Mouse (Mus musculus): Measurements from ENCODE around the gene Sulf2. TPM values are rescaled to one million over a fixed set of nuclear protein-coding genes. Genes with fewer than 3 reads are reported as not detected.
"Not testable (repeated sequence)": the region's sequence is repeated elsewhere in the genome, so short reads cannot be mapped to it uniquely, and the experiment has no call there.

Gene Sulf2
- polyA plus RNA-seq, 1 experiment = 25.8 TPM

DNA sequence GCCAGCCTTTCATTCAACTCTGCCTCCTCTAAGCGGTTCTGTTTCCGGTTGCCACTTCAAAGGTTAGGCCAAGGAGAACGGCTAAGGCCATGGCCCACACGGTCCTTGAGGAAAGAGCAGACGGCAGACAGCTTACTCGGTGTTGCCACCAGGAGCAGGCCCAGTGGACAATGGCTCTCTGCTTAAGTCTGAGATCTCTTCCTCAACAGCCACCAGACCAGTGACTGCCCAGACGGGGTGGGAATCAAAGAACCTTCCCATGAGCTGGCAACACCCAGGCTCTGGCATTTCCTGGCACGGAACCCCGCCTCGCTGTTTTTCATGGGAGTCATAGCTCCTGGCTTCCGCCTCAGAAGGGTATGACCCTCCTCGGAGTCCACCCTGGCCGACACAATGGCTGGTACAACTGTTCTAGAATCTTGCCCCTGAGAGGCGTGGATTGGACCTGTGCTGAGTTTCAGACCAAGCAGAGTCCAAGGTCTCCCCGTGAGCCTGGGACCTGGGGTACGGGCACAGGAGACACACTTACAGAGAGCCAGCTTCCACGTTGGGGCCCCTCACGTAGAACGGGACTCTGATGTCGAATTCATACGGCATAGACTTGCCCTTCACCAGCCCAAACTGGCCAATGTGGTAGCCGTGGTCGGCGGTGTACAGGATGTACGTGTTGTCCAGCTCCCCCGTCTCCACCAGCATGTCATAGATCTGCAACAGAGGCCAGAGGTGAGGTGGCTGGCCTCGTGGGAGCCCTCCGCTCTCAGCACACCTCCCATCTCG is 68.8 kb downstream of the Sulf2 start:
- Histone ChIP-seq H3K36me3 (ENCODE audit: control insufficient read depth, insufficient read depth) (no peaks in the 10 kb centered on the region), H3ac (ENCODE audit: control insufficient read depth, insufficient read length, low read depth) (no peak overlapping the region), H3K79me3 (ENCODE audit: low read depth) (no peaks in the 10 kb centered on the region), H3K4me3 (ENCODE audit: insufficient read depth, poor library complexity, severe bottlenecking) (no peak overlapping the region), H3K27me3 (ENCODE audit: control insufficient read depth, insufficient read depth, insufficient read length) (no peaks in the 10 kb centered on the region), H3K79me2 (ENCODE audit: control insufficient read depth, insufficient read depth) (no peaks in the 10 kb centered on the region)
- TF ChIP-seq USF1 (IDR thresholded peaks at IDR 0.05; ENCODE audit: low read depth) (no peak), CEBPB (IDR thresholded peaks at IDR 0.05; ENCODE audit: low read depth) (no peak), FOSL1 (IDR thresholded peaks at IDR 0.05; ENCODE audit: insufficient read depth, low read length, poor library complexity, severe bottlenecking) (no peak)

DNA sequence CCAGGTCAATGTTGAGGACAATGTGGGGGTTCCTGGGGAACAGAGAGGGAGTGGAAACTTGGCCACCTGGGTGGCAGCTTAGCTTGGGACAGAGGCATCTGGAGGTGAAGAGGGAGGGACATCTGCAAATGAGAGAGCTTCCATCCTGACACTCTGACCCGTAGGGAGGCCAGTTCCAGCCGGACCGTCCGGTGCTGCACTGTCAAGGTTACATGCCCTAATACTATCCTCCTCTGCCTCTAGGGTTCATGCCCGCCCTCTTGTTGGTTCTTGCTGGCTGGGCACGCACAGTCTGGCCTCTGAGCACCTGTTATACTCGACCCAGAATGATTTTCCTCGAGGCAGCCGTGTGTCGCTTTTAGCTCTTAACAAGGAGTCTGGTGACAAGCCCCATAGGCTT is 69.7 kb downstream of the Sulf2 start:
- no peak overlapping the region for H3ac ChIP-seq (ENCODE audit: control insufficient read depth, insufficient read length, low read depth)
- TF ChIP-seq USF1 (IDR thresholded peaks at IDR 0.05; ENCODE audit: low read depth) (no peak), FOSL1 (IDR thresholded peaks at IDR 0.05; ENCODE audit: insufficient read depth, low read length, poor library complexity, severe bottlenecking) (no peak), MYOG (IDR thresholded peaks at IDR 0.05; ENCODE audit: control insufficient read depth, extremely low read depth, insufficient read length) (no peak), CTCF (IDR thresholded peaks at IDR 0.05; ENCODE audit: control insufficient read depth, insufficient read depth, insufficient read length) (no peak), MYOD1 (IDR thresholded peaks at IDR 0.05; ENCODE audit: control insufficient read depth, insufficient read length, low read depth) (no peak), MAX (IDR thresholded peaks at IDR 0.05) (no peak), CEBPB (IDR thresholded peaks at IDR 0.05; ENCODE audit: low read depth) (no peak)
- H3K79me2 ChIP-seq (ENCODE audit: control insufficient read depth, insufficient read depth) = no peaks in the 10 kb centered on the region
- no peak overlapping the region for H3K4me3 ChIP-seq (ENCODE audit: insufficient read depth, poor library complexity, severe bottlenecking)
- H3K36me3 ChIP-seq (ENCODE audit: control insufficient read depth, insufficient read depth) = no peaks in the 10 kb centered on the region
- no peaks in the 10 kb centered on the region for H3K27me3 ChIP-seq (ENCODE audit: control insufficient read depth, insufficient read depth, insufficient read length)
- H3K79me3 ChIP-seq (ENCODE audit: low read depth) = no peaks in the 10 kb centered on the region

DNA sequence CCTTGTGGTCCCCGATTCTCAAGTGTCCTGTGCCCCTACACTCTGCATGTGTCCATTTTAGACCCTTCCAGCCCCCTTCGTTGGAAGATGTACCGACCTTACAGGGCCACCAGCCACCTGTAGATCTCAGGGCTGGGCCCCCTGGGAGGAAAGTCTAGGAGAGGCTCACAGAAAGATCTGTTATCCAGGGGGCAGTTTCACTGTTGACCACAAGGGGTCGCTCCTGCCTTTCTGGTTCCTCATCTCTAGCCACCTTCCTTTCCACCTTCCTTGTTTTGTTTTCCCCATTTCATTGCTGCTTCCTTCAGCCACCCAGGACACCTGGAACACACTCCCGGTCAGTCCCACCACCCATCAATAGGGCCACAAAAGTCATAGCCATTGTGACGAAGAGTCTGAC is 70.5 kb downstream of the Sulf2 start:
- not testable (repeated sequence) for H3K79me3 ChIP-seq (ENCODE audit: low read depth); H3ac ChIP-seq (ENCODE audit: control insufficient read depth, insufficient read length, low read depth); H3K4me3 ChIP-seq (ENCODE audit: insufficient read depth, poor library complexity, severe bottlenecking); H3K36me3 ChIP-seq (ENCODE audit: control insufficient read depth, insufficient read depth); H3K79me2 ChIP-seq (ENCODE audit: control insufficient read depth, insufficient read depth); H3K27me3 ChIP-seq (ENCODE audit: control insufficient read depth, insufficient read depth, insufficient read length)
- peak; percentile 55 for TF ChIP-seq CTCF (IDR thresholded peaks at IDR 0.05; ENCODE audit: control insufficient read depth, insufficient read depth, insufficient read length)

DNA sequence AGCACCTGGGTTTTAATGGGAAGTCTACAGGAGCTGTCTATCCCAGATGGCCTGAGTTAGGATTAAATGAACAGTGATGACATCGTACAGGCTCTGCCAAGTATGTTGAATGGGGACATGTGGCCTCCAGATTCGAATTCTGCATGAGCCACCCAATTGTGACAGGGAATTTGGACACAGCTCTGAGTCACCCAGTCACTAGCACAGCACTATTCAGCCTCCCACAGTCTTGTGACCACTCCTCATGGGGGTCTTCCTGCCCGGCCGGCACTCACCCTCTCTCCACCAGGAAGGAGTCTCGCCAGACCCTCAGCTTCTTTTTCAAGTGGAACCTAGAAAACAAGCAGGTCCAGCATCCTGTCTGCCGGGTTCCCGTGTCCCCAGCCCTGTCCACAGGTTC is 71.4 kb downstream of the Sulf2 start:
- Histone ChIP-seq H3K36me3 (ENCODE audit: control insufficient read depth, insufficient read depth) (no peaks in the 10 kb centered on the region), H3K79me3 (ENCODE audit: low read depth) (no peaks in the 10 kb centered on the region), H3ac (ENCODE audit: control insufficient read depth, insufficient read length, low read depth) (no peak overlapping the region), H3K27me3 (ENCODE audit: control insufficient read depth, insufficient read depth, insufficient read length) (no peaks in the 10 kb centered on the region), H3K4me3 (ENCODE audit: insufficient read depth, poor library complexity, severe bottlenecking) (no peak overlapping the region), H3K79me2 (ENCODE audit: control insufficient read depth, insufficient read depth) (no peaks in the 10 kb centered on the region)
- TF ChIP-seq CEBPB (IDR thresholded peaks at IDR 0.05; ENCODE audit: low read depth) (no peak), CTCF (IDR thresholded peaks at IDR 0.05; ENCODE audit: control insufficient read depth, insufficient read depth, insufficient read length) (no peak), MYOD1 (IDR thresholded peaks at IDR 0.05; ENCODE audit: control insufficient read depth, insufficient read length, low read depth) (no peak), MAX (IDR thresholded peaks at IDR 0.05) (no peak), MYOG (IDR thresholded peaks at IDR 0.05; ENCODE audit: control insufficient read depth, extremely low read depth, insufficient read length) (no peak), FOSL1 (IDR thresholded peaks at IDR 0.05; ENCODE audit: insufficient read depth, low read length, poor library complexity, severe bottlenecking) (no peak), USF1 (IDR thresholded peaks at IDR 0.05; ENCODE audit: low read depth) (no peak)

DNA sequence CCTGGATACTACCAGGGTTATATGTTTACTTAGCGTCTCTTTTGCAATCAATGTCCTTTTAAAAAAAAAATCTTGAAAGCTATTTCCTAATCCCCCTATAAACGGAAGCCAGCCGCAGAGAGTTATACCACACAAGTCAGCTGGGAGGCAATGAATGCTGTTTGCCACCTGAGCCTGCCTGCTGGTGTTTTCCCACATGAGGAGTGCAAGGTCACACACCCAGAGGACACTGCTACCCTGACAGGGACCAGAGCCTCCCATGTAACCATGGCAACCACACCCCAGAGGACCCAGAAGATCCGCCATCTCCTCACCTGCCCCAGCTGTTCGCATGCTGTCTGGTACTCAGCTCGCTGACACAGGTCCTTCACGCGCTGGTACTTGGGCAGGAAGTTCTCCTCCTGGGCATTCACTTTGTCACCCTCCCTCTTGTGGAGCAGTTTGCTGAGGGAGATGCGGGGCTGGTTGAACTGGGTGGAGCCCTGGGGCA is 71.9 kb downstream of the Sulf2 start:
- Histone ChIP-seq H3K79me2 (ENCODE audit: control insufficient read depth, insufficient read depth) (no peaks in the 10 kb centered on the region), H3K4me3 (ENCODE audit: insufficient read depth, poor library complexity, severe bottlenecking) (no peak overlapping the region), H3K36me3 (ENCODE audit: control insufficient read depth, insufficient read depth) (no peaks in the 10 kb centered on the region), H3K79me3 (ENCODE audit: low read depth) (no peaks in the 10 kb centered on the region), H3K27me3 (ENCODE audit: control insufficient read depth, insufficient read depth, insufficient read length) (no peaks in the 10 kb centered on the region), H3ac (ENCODE audit: control insufficient read depth, insufficient read length, low read depth) (no peak overlapping the region)
- no peak for TF ChIP-seq CEBPB (IDR thresholded peaks at IDR 0.05; ENCODE audit: low read depth)
- TF ChIP-seq CTCF (IDR thresholded peaks at IDR 0.05; ENCODE audit: control insufficient read depth, insufficient read depth, insufficient read length) = no peak
- no peak for TF ChIP-seq MYOG (IDR thresholded peaks at IDR 0.05; ENCODE audit: control insufficient read depth, extremely low read depth, insufficient read length)
- TF ChIP-seq MYOD1 (IDR thresholded peaks at IDR 0.05; ENCODE audit: control insufficient read depth, insufficient read length, low read depth) = no peak
- TF ChIP-seq MAX (IDR thresholded peaks at IDR 0.05) = no peak
- no peak for TF ChIP-seq USF1 (IDR thresholded peaks at IDR 0.05; ENCODE audit: low read depth)
- no peak for TF ChIP-seq FOSL1 (IDR thresholded peaks at IDR 0.05; ENCODE audit: insufficient read depth, low read length, poor library complexity, severe bottlenecking)

DNA sequence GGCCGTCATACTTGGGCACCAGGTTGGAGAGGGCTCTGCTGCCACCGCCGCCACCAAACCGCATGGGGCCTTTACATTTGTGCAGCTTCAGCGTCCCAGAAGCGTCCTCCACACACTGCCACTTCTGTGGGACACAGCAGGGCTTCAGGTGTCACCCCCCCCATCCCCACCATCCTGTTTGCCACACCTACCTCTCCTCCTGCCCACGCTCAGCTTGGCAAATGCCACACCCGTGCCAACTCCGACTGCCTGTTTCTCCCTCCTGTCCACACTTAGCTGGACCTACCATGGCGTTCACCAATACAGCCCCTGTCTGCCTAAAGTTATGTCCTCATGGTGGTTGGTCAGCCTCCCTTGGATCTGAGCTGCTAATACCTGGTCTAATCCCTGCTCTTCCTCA is 72.8 kb downstream of the Sulf2 start:
- H3K27me3 ChIP-seq (ENCODE audit: control insufficient read depth, insufficient read depth, insufficient read length) = no peaks in the 10 kb centered on the region
- no peaks in the 10 kb centered on the region for H3K79me2 ChIP-seq (ENCODE audit: control insufficient read depth, insufficient read depth)
- TF ChIP-seq CEBPB (IDR thresholded peaks at IDR 0.05; ENCODE audit: low read depth) = no peak
- TF ChIP-seq MAX (IDR thresholded peaks at IDR 0.05) = no peak
- TF ChIP-seq MYOD1 (IDR thresholded peaks at IDR 0.05; ENCODE audit: control insufficient read depth, insufficient read length, low read depth) = no peak
- no peak for TF ChIP-seq CTCF (IDR thresholded peaks at IDR 0.05; ENCODE audit: control insufficient read depth, insufficient read depth, insufficient read length)
- no peak for TF ChIP-seq FOSL1 (IDR thresholded peaks at IDR 0.05; ENCODE audit: insufficient read depth, low read length, poor library complexity, severe bottlenecking)
- no peak for TF ChIP-seq USF1 (IDR thresholded peaks at IDR 0.05; ENCODE audit: low read depth)
- no peak for TF ChIP-seq MYOG (IDR thresholded peaks at IDR 0.05; ENCODE audit: control insufficient read depth, extremely low read depth, insufficient read length)
- no peak overlapping the region for H3ac ChIP-seq (ENCODE audit: control insufficient read depth, insufficient read length, low read depth)
- H3K4me3 ChIP-seq (ENCODE audit: insufficient read depth, poor library complexity, severe bottlenecking) = no peak overlapping the region
- H3K36me3 ChIP-seq (ENCODE audit: control insufficient read depth, insufficient read depth) = no peaks in the 10 kb centered on the region
- no peaks in the 10 kb centered on the region for H3K79me3 ChIP-seq (ENCODE audit: low read depth)

Measured in C2C12 (cell line).